15 mouse cellular contexts compared by ENCODE assay signal in genomic region chr2:26582203-26582602, GRCm38 (mm10). TPM values are rescaled to one million over a fixed set of nuclear protein-coding genes. Genes with fewer than 3 reads are reported as not detected.
DNase-seq lines count a peak whose midpoint lies in the region; ATAC-seq and TF ChIP-seq lines count a peak whose summit lies in the region.
"Had no signal": no experiment of that assay in that cellular context is flagged by ENCODE, and none has a peak within 500 bp of the region (broad histone marks: within the 10 kb centered on the region; RNA-seq: fewer than 3 reads in every experiment).

No protein-coding gene starts in this region.

- no peak overlapping the region for H3K4me2 ChIP-seq in embryonic facial prominence, embryonic 13.5 days
- no peak overlapping the region for H3K4me2 ChIP-seq in heart, postnatal 0 days (ENCODE audit: low read depth, low read length)

- no peak for DNase-seq in embryonic facial prominence, embryonic 10.5 days (ENCODE audit: low spot score)
- no peak for DNase-seq in layer of hippocampus, adult 2 months (ENCODE audit: low spot score in 2 of 2)
- no peak for DNase-seq in layer of hippocampus, adult 8-10 months (ENCODE audit: low spot score in 2 of 2)
- no peak for DNase-seq in heart, postnatal 0 days (ENCODE audit: low spot score)
- DNase-seq in lung, postnatal 36 days: peak; percentile 81
- no peak for DNase-seq in layer of hippocampus, postnatal 14 days (ENCODE audit: low spot score in 2 of 2)
- DNase-seq in testis, postnatal 10 days (ENCODE audit: low spot score): no peak
- DNase-seq: cerebellum, postnatal 36 days; midbrain, embryonic 14.5 days; right cerebral cortex, postnatal 14 days had no signal

- no peaks in the 10 kb centered on the region for H3K36me3 ChIP-seq in embryonic facial prominence, embryonic 13.5 days
- H3K36me3 ChIP-seq in embryonic facial prominence, embryonic 10.5 days (replicated peaks): no peaks in the 10 kb centered on the region
- H3K36me3 ChIP-seq in heart, postnatal 0 days (replicated peaks; ENCODE audit: control insufficient read depth, insufficient read depth, low read length): no peaks in the 10 kb centered on the region

- H3K9ac ChIP-seq in embryonic facial prominence, embryonic 13.5 days: no peak overlapping the region
- no peak overlapping the region for H3K9ac ChIP-seq in heart, postnatal 0 days (replicated peaks; ENCODE audit: low read depth, low read length)

- H3K9me3 ChIP-seq in embryonic facial prominence, embryonic 13.5 days: no peaks in the 10 kb centered on the region
- H3K9me3 ChIP-seq in embryonic facial prominence, embryonic 10.5 days: no peaks in the 10 kb centered on the region
- H3K9me3 ChIP-seq in heart, postnatal 0 days (replicated peaks; ENCODE audit: control insufficient read depth, low read length): no peaks in the 10 kb centered on the region

- TF ChIP-seq EP300 in heart, postnatal 0 days (IDR thresholded peaks at IDR 0.05; ENCODE audit: low read depth): no peak

- no peak overlapping the region for H3K4me3 ChIP-seq in embryonic facial prominence, embryonic 13.5 days
- no peak overlapping the region for H3K4me3 ChIP-seq in embryonic facial prominence, embryonic 10.5 days
- H3K4me3 ChIP-seq in layer of hippocampus, adult 2 months: no peak overlapping the region
- no peak overlapping the region for H3K4me3 ChIP-seq in heart, postnatal 0 days (ENCODE audit: low read depth, low read length)

- H3K27me3 ChIP-seq in embryonic facial prominence, embryonic 13.5 days: no peaks in the 10 kb centered on the region
- H3K27me3 ChIP-seq in embryonic facial prominence, embryonic 10.5 days (replicated peaks; ENCODE audit: low read depth, poor library complexity, severe bottlenecking): peaks cover 4% of the 10 kb centered on the region; the same call in 1 of the 2 replicates
- H3K27me3 ChIP-seq in heart, postnatal 0 days (ENCODE audit: control insufficient read depth, insufficient read depth, low read length): no peaks in the 10 kb centered on the region

- ATAC-seq in embryonic facial prominence, embryonic 13.5 days (ENCODE audit: insufficient number of reproducible peaks, insufficient read depth, low FRiP score, low TSS enrichment, low read depth): no peak
- no peak for ATAC-seq in heart, postnatal 0 days (ENCODE audit: insufficient read depth, low read depth)
- ATAC-seq: inflammation-experienced regulatory T-cells, adult 6 months had no signal

- H3K27ac ChIP-seq in embryonic facial prominence, embryonic 13.5 days: 0 out of 2 replicates have a peak overlapping the region, but pooled peaks have one; percentile 16
- H3K27ac ChIP-seq in embryonic facial prominence, embryonic 10.5 days (replicated peaks): no peak overlapping the region
- peak overlapping the region; percentile 5; the same call in 1 of the 2 replicates for H3K27ac ChIP-seq in layer of hippocampus, adult 2 months
- peak overlapping the region; percentile 92; the same call in 1 of the 2 replicates for H3K27ac ChIP-seq in heart, postnatal 0 days (ENCODE audit: low read depth)

- TF ChIP-seq CTCF in layer of hippocampus, adult 2 months (conservative IDR thresholded peaks at IDR 0.05): no peak
- no peak for TF ChIP-seq CTCF in heart, postnatal 0 days (IDR thresholded peaks at IDR 0.05; ENCODE audit: low read depth)

- WGBS in embryonic facial prominence, embryonic 13.5 days: 46% methylated on average over 2 of the region's 2 CpGs
- WGBS in embryonic facial prominence, embryonic 10.5 days: 63% methylated on average over 2 of the region's 2 CpGs
- 60% methylated on average over 2 of the region's 2 CpGs for WGBS in heart, postnatal 0 days

- H3K4me1 ChIP-seq in embryonic facial prominence, embryonic 13.5 days: peaks cover 17% of the 10 kb centered on the region
- peaks cover 52% of the 10 kb centered on the region for H3K4me1 ChIP-seq in embryonic facial prominence, embryonic 10.5 days
- peaks cover 15% of the 10 kb centered on the region for H3K4me1 ChIP-seq in heart, postnatal 0 days (ENCODE audit: control insufficient read depth, insufficient read depth)

RNA-seq across cellular contexts. Expression of gene Egfl7, which starts 2.4 kb away (rescaled TPM):
- 88.5 and 92.7 TPM in 2 replicates for polyA plus RNA-seq in embryonic facial prominence, embryonic 13.5 days (2015; fragmentation: Nextera tagmentation; extraction: Ambion mirVana)
- 93.2 and 96.6 TPM in 2 replicates for polyA plus RNA-seq in embryonic facial prominence, embryonic 10.5 days (2016; fragmentation: Nextera tagmentation; extraction: Ambion mirVana)
- total RNA-seq in layer of hippocampus, adult 2 months (2021): 10 to 100 TPM; 72.2 to 74.3 TPM
- 10 to 100 TPM; 62.4 to 90.7 (median 72.7) TPM for total RNA-seq in layer of hippocampus, adult 8-10 months (2022)
- 375 and 401 TPM in 2 replicates for total RNA-seq in heart, postnatal 0 days (2014; rRNA removed; ENCODE audit: low replicate concordance)
- 158 and 159 TPM in 2 replicates for polyA plus RNA-seq in heart, postnatal 0 days (2015; fragmentation: Nextera tagmentation; extraction: Ambion mirVana)
- 10 to 100 TPM; 80.2 to 84.1 TPM for total RNA-seq in layer of hippocampus, postnatal 14 days (2021)

RNA-seq across cellular contexts. Expression of gene Gm20532, which starts 4.2 kb away (rescaled TPM):
- not detected in 2 replicates for polyA plus RNA-seq in embryonic facial prominence, embryonic 13.5 days (2015; fragmentation: Nextera tagmentation; extraction: Ambion mirVana)
- not detected in 2 replicates for polyA plus RNA-seq in embryonic facial prominence, embryonic 10.5 days (2016; fragmentation: Nextera tagmentation; extraction: Ambion mirVana)
- total RNA-seq in layer of hippocampus, adult 2 months (2021): not detected
- not detected for total RNA-seq in layer of hippocampus, adult 8-10 months (2022)
- not detected in 2 replicates for total RNA-seq in heart, postnatal 0 days (2014; rRNA removed; ENCODE audit: low replicate concordance)
- not detected in 2 replicates for polyA plus RNA-seq in heart, postnatal 0 days (2015; fragmentation: Nextera tagmentation; extraction: Ambion mirVana)
- not detected for total RNA-seq in layer of hippocampus, postnatal 14 days (2021)
- total RNA-seq: left cerebral cortex, postnatal 10 days had no signal
- polyA plus RNA-seq: inflammation-experienced regulatory T-cells, adult 6 months; liver, embryonic 16.5 days; midbrain, embryonic 14.5 days; neural tube, embryonic 14.5 days had no signal

RNA-seq across cellular contexts. Expression of gene Agpat2, which starts 22.0 kb away (rescaled TPM):
- 23.4 and 25.2 TPM in 2 replicates for polyA plus RNA-seq in embryonic facial prominence, embryonic 13.5 days (2015; fragmentation: Nextera tagmentation; extraction: Ambion mirVana)
- polyA plus RNA-seq in embryonic facial prominence, embryonic 10.5 days (2016; fragmentation: Nextera tagmentation; extraction: Ambion mirVana): 12.4 and 12.9 TPM in 2 replicates
- total RNA-seq in layer of hippocampus, adult 2 months (2021): 1 to 10 TPM; 1.6 to 2.5 TPM
- total RNA-seq in layer of hippocampus, adult 8-10 months (2022): 1 to 10 TPM; 1.1 to 4.9 (median 3.7) TPM
- total RNA-seq in heart, postnatal 0 days (2014; rRNA removed; ENCODE audit: low replicate concordance): 41.0 and 49.3 TPM in 2 replicates
- 23.9 and 24.1 TPM in 2 replicates for polyA plus RNA-seq in heart, postnatal 0 days (2015; fragmentation: Nextera tagmentation; extraction: Ambion mirVana)
- 1 to 10 TPM; 1.2 to 1.9 TPM for total RNA-seq in layer of hippocampus, postnatal 14 days (2021)

RNA-seq across cellular contexts. Expression of gene Fam69b, which starts 46.1 kb away (rescaled TPM):
- polyA plus RNA-seq in embryonic facial prominence, embryonic 13.5 days (2015; fragmentation: Nextera tagmentation; extraction: Ambion mirVana): 65.6 and 66.6 TPM in 2 replicates
- polyA plus RNA-seq in embryonic facial prominence, embryonic 10.5 days (2016; fragmentation: Nextera tagmentation; extraction: Ambion mirVana): 39.9 and 43.8 TPM in 2 replicates
- 10 to 100 TPM; 70.3 to 72.6 TPM for total RNA-seq in layer of hippocampus, adult 2 months (2021)
- 10 to 100 TPM; 66.1 to 70.8 (median 68.5) TPM for total RNA-seq in layer of hippocampus, adult 8-10 months (2022)
- 16.5 and 23.2 TPM in 2 replicates for total RNA-seq in heart, postnatal 0 days (2014; rRNA removed; ENCODE audit: low replicate concordance)
- 7.7 and 9.7 TPM in 2 replicates for polyA plus RNA-seq in heart, postnatal 0 days (2015; fragmentation: Nextera tagmentation; extraction: Ambion mirVana)
- total RNA-seq in layer of hippocampus, postnatal 14 days (2021): 10 to 100 TPM; 73.3 to 76.4 TPM
